Mouse (Mus musculus) olfactory bulb, adult 2 months (tissue): Measurements from ENCODE around the gene Wfdc8.

Experiments used
- CTCF ChIP-seq: fragments of 200-500 bp; IDR thresholded peaks from 2 replicates; pipeline ENCODE4 v1.5.1; 2012; ENCODE audit warnings: low read depth, mild to moderate bottlenecking, low read length, moderate library complexity; ENCODE audit not compliant: insufficient read depth
- POLR2A ChIP-seq: fragments of 200-500 bp; IDR thresholded peaks from 2 replicates; pipeline ENCODE4 v1.6.1; 2012; ENCODE audit warnings: mild to moderate bottlenecking, low read depth, low read length, moderate library complexity; ENCODE audit not compliant: insufficient read depth

GRCm38 (mm10) chr2:164592014-164592413, 21.4 kb downstream of the Wfdc8 start:
- no peak for TF ChIP-seq POLR2A
- no peak for TF ChIP-seq CTCF
